Mouse (Mus musculus) olfactory bulb, adult 2 months (tissue): ENCODE data around the gene Naxd.

Experiments used
- CTCF ChIP-seq: fragments of 200-500 bp; IDR thresholded peaks from 2 replicates; pipeline ENCODE4 v1.5.1; 2012; ENCODE audit warnings: low read depth, mild to moderate bottlenecking, low read length, moderate library complexity; ENCODE audit not compliant: insufficient read depth
- POLR2A ChIP-seq: fragments of 200-500 bp; IDR thresholded peaks from 2 replicates; pipeline ENCODE4 v1.6.1; 2012; ENCODE audit warnings: mild to moderate bottlenecking, low read depth, low read length, moderate library complexity; ENCODE audit not compliant: insufficient read depth

- no peak for TF ChIP-seq CTCF
- no peak for TF ChIP-seq POLR2A
These were observed 20.1 kb upstream of the Naxd start for GRCm38 (mm10) chr8:11477178-11477553.
